Mouse (Mus musculus): ENCODE data around the gene App.
A peak's percentile ranks its signal among the peaks of the same experiment; 100 is the strongest.

The App gene

DNA sequence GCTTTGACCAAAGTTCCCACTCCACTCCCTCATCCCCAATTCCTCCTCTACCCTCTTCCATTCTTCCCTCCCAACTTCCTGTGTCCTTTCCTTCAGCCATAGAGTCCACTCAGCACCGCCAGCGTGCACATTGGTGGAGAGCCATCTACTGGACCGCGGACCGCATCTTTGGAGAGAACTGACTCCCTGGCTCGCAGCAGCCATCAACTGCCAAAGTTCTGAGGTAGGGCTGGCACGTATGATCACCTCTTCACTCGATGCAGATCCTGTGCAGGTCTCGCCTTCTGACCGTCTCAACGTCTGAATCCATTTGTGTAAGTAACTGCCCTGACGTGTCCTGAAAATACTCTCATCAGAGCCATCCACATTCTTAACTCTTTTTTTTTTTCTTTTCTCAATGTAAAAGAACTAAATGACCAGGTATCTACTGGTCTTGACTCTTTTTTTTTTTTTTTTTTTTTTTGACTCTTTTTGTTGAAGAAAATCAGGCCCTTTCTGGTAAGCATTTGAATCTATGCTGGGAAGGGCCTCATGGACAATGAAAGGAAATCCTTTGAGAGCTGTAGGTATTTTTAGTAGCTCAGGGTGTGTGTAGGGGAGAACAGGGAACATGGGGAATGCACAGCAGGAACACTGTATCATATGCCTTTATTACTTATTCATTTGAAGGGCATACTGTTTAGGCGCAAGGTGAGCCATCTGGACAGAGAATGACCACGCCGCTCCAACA, 200.0 kb downstream of the App start:
- DNase-seq (ENCODE audit: low read depth, low spot score) = no peak

DNA sequence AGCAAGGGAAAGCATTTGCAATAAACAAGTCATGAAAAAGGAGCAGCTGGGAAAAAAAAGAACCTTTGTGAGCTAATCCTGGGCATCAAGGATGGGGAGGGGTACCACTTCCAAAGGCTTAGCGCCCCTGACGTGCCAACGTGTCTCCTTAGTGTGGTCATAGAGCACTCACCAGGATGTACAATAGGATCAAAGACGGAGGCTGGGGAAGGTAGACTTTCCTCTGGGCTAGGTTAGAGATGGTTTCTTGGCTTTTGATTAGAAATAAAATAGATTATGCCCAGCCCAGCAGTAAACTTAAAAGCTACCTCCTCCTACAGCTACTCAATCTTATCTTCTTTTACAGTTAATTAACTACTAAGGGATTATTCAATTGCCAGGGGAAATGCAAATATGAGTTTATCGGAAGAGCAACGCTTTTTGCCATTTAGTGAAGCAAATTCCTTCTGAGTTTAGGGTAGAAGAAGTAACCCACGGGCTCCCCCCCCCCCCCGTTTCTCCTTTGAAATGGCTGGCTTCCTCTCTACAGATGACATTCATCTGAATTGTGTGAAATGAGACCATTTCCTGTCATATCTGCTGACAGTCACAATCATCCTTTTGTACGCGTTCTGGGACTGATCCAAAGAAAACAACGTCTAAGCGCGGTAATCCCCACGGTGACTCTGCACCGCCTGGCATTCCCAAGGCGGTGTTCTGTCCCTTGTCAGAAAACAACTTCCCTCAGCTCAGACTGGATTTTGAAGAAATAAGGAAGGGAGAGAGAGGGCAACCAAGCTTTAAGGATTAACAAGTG, 201.8 kb downstream of the App start:
- no peak for DNase-seq (ENCODE audit: low read depth, low spot score)

DNA sequence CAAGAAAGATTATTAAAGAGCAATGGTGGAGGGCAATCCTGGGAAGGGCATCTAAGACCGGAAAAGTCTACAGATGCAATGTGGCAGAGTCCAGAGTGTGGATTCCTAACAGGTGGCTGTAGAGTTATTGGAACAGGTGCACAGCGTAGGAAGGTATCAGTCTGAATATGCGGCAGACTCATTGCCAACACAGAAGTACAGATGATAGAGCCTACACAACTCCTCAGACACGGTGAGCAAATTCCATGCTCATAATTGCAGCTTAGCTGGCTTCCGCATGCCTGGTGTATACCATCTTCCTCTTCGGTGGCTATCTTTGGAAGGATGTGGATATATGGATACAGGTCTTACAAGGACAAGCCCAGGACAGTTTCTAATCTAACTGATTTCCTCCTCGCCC, 204.5 kb downstream of the App start:
- DNase-seq (ENCODE audit: low read depth, low spot score) = no peak

DNA sequence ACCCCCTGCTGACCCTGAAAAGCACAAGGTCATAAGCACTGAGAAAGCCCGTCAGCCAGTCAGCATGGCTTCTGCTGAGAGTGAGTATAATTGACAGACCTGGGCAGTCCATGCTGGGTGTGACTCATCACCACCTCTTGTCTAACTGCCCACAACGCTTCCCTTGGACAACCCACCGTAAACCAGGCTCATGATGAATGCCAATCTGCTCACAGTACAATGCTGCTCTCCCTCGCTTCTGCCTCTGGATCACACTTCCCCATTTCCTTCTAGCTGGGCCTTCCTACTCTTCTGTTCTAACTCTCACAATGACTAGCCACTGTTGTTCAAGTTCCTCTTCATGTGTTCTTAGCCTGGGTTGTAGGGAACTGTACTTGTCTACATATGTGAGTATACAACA, 206.6 kb downstream of the App start:
- no peak for DNase-seq (ENCODE audit: low read depth, low spot score)

DNA sequence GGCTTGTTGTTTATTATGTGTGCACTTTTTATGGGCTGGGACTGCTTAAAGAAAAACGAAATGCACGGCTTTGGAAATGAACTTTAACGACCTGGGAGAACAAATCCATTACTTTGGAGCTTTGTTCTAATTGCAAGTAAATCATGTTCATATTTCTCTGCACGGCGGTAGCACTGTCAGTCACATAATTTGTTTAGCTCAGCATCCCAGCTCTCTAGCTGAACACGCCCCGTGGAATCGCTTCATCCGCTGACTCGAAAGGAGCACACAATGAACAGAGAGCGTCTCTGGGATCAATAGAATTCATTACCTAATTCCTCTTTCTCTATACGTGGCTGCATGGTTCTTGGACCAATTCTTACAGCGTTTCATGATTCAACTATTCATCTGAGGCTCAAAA, 207.5 kb downstream of the App start:
- no peak for DNase-seq (ENCODE audit: low read depth, low spot score)

DNA sequence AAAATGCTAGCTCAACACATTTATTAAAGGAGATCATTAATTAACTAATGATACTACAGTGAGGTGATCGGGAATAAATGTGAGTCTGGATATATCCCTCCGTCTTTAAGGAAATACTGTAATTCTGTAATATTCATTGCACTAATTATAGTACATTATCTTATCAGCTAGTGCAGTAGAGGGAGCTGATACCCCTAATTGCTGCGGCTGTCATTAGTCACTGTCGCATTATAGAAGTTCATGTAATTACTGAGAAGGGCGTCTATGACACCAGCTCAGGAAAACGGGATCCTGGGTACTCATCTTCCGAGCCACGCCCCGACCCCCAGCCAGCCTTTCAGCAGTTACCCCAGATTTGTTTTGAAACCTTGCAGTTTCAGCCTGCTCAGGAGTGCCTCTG, 209.6 kb downstream of the App start:
- DNase-seq (ENCODE audit: low read depth, low spot score) = no peak

DNA sequence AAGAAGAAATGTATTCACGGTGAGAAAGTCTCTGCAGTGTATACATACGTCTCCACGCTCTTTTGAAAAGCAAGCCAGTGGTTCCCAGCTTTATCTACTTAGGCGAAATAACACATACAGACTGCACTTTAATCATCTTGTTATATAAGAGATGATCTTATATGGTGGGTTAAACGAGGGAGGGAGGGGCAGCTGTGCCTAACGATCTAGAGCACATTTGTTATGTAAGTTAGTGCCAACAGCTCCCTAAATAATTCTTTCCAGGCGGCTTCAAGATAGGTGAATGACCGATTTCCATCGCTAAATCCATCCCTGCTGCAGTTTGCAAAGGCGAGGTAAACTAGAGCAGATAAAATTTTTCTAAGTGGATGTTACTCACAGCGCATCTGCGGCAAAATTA, 210.0 kb downstream of the App start:
- no peak for DNase-seq (ENCODE audit: low read depth, low spot score)

DNA sequence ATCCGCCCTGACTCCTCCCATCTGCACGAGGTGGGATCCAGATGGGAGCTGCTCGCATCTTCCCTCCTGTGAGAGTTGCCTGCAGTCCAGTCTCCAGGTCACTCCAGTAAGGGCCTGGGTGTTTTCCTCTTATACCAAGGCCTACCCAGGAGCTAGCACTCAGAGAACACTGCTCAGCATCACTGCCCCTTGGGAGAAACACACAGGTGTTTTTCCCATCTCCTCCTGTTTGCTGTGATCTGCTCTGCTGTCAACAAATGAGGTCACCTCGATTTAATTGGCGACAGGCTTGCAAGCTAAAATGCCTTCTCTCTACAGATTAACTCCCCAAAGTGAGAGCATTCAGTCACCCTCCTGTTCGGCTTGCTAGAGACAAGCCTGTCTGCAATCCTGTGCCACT, 216.3 kb downstream of the App start:
- no peak for DNase-seq (ENCODE audit: low read depth, low spot score)

DNA sequence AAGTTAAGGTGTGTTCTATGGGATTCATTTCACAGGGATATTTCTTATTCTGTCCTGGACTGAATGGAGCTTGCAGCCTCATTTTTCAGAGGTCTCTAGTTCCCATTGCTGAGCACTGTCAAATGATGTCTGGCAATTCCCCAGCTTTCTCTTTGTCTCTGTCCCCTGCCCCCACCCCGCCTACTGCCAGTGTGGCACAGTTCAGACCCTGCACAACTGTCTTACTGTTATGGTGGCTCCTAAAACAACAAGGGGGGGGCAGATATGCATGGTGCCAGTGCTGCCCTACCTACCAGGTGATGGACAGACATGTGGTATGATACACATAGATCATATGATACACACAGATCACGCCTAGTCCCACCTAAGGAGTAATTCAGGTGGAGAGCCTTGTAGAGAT, 216.9 kb downstream of the App start:
- DNase-seq (ENCODE audit: low read depth, low spot score) = no peak

DNA sequence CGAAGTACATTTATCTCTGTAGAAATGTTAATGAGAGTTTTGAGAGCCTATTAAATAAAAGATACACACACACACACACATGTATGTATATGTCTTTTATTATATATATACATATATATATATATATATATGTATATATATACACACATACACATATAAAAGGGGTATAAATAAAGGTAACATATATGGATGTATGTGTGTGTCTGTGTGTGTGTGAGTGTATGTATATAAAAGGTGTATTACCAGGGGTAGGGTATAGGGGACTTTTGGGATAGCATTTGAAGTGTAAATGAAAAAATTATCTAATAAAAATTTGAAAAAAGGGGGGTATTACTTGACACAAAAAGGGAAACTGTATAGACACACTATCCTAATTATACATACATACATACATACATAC, 217.7 kb downstream of the App start:
- no peak for DNase-seq (ENCODE audit: low read depth, low spot score)

DNA sequence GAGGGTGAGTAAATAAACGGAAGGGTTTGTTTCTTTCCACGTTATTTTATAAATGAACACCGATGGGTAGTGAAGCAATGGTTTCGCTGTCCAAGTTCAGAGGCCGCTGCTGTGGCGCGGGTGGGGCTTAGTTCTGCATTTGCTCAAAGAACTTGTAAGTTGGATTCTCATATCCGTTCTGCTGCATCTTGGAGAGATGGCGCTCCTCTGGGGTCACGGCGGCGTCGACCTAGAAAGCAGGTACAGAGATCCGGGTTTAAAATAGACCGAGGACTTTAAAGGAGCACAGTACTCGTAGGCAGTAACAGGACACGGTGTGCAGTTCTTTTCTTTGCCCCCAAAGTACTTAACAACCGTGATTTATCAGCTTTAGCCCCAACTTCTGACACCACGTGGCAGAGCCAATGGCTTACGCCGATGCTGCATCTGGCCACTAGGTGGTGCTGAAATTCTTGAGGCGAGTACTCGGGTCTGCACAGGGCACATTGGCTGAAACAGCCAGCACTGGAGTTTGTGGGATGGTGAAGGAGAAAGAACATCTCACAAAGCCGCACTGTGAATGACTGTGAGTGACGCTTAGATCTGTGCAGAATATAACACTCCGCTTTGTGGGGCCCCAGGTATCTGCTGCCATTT, 218.2 kb downstream of the App start:
- peak; percentile 88 for DNase-seq (ENCODE audit: low read depth, low spot score)

DNA sequence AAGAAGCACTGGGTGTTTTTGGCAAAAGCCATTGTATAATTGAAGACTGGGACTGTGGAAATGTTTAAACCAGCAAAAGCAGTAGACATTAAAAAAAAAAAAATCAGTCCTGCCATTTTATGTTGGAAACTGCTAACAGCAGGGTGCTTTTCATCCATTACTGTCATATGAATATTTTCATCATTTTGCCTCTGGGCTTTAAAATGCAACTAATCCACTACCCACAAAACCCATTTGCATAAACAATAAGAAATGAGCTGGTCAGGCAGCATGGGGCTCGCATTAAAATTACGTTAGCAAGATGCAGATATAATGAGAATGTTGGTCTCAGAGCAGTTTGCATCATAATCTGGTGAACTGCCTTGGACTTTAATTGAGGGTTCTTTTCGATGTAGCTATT, 242.5 kb downstream of the App start:
- DNase-seq (ENCODE audit: low read depth, low spot score) = no peak

DNA sequence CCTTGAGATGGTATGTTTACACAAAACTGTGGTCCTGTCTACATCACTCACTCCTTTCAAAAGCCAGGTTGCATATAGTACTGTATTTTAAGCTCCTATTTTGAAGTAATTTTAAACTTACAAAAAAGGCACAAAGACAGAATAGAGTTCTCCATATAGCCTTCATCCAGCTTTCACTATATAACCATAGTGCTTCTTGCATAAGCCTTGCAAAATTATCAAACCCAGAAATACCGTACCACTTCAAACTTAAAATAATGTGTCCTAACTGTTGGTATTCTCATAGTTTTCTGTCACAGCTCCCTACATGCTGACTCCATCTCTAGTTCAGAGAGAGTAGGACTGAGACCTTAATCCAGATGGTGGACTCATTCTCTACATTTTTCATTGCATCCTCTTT, 245.7 kb downstream of the App start:
- DNase-seq (ENCODE audit: low read depth, low spot score) = no peak

DNA sequence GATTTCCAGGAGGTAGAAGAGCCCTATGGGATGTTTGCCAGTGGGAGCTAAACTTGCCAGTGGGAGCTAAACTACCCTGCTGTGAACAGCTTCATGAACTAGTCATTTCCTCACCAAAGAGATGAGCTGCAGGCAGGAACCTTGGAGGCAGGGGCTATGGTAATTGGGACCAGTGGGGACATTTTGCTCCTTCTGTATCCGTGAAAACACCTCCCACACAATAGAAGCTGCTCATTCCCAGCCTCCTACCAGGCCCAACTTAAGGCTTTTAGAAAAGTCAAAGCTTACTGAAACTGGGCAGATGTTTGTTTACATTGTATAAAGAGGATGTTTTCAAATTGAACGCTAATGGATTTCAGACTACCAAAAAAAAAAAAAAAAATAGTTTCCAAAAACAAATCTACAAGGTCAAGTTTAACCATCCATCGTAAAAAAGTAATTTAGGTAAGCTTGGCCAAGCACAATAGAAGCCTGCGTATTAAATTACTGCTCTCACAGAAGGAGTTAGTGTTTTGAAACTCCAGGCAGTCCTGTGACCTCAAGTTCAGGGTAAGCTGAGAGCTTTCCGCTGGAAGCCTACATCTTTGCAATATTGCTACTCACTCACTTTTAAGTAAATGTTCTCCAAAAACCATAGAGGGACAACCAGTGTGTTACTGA, 253.8 kb downstream of the App start:
- peak; percentile 20 for DNase-seq (ENCODE audit: low read depth, low spot score)

DNA sequence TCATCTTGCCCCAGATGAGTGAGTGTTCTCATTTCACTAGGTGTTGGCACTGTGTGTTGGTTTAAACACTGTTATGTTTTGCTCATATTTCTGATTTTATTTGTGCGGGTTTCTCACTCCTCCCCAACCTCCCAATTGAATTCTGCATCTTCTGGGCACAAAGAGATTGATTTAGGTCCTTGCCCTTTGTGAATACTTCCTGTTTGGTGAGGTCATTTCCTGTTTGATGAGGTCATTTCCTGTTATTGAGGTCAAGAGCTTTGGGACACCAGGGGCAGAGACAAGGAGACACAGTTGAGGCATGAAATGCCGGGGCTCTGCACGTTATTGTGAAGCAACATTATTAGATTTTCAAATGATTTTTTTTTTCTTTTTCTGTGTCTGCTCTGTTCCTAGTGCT, 254.5 kb downstream of the App start:
- DNase-seq (ENCODE audit: low read depth, low spot score) = peak; percentile 33

DNA sequence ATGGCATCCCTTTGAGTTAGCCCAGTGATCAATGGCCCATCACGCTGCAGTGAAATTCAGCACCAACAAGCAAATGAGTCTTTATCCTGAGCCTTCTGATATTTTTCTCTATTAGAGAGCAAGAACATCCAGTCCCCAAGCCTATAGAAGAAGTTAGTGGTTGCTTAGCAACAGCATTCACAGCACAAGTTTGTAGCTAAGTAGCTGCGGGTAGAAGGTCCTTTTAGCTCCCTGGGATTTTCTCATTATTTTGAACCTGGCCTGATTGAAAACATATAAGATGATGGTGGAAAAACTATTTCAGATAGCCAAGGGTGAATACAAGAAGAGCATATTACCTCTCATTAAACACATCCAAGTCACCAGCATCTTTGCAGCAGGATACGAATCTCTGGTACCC, 256.8 kb downstream of the App start:
- peak; percentile 23 for DNase-seq (ENCODE audit: low read depth, low spot score)

DNA sequence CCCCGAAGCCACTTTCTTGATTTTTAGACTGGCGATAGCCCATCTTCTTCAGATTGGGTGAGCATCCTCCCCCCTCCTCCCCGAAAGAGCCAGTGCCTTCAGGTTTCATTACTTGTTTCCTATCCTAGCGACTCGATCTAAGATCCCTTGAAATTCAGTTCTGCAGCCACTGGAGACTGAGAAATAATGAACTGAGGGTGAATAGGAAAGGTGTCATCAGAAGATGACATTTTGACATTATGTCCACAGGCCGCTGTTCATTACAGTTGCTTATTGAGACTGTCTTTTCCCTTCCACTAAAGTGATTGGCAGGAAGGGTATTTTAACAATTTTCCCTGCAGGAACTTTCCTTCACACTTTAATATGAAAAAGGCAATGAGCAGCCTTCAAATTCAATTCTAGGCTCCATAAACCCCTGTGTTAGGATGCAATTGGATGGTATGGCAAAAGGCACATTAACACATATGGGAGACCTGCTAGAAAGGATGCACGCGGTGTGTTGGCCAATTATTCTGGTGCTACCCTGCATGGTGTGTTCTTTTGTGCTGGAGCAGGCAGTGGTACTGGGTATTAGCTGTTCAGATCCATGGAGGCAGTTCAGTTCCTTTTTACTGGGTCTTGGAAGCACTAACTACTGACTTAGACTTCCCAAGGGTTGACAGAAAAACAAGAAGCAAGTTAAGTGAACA, 261.9 kb downstream of the App start:
- no peak for DNase-seq (ENCODE audit: low read depth, low spot score)

DNA sequence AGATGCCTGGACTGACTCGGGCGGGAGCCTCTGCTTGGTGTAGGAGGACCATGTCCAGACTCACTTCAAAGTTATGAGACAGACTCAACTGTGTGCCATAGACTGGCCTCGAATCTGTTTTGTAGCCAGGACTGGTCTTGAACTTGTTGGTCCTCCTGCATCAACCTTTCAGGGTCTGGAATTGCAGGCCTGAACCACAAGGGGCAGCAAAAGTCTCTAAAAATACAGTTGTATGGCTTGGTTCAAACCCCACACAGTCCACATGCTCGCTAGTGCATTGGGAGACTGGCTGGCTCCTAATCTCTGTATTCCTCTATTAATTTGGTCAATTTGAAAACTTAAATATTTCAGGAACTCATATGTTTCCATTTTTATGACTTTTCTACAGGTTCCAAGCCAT, 270.6 kb downstream of the App start:
- DNase-seq (ENCODE audit: low read depth, low spot score) = peak; percentile 32

All from R1 (cell line).